Mouse (Mus musculus): ENCODE data around the gene Cklf.

Gene Cklf

GRCm38 (mm10) chr8:104250439-104251367 lies at the start of gene Cklf:
TSS of gene Cklf (plus strand) at chr8:104250861.
- DNase-seq (ENCODE audit: low spot score in 2 of 2): peak; percentile 78 to 86

GRCm38 (mm10) chr8:104201622-104202021 lies 49.0 kb upstream of the Cklf start:
- DNase-seq (ENCODE audit: low spot score in 2 of 2): no peak

GRCm38 (mm10) chr8:104202320-104202719 lies 48.3 kb upstream of the Cklf start:
- DNase-seq (ENCODE audit: low spot score in 2 of 2): no peak

GRCm38 (mm10) chr8:104205292-104205691 lies 45.4 kb upstream of the Cklf start:
- DNase-seq (ENCODE audit: low spot score in 2 of 2): no peak

GRCm38 (mm10) chr8:104217601-104218000 lies 33.1 kb upstream of the Cklf start:
- DNase-seq (ENCODE audit: low spot score in 2 of 2): no peak

GRCm38 (mm10) chr8:104219079-104219478 lies 31.6 kb upstream of the Cklf start:
- DNase-seq (ENCODE audit: low spot score in 2 of 2): peak; percentile 12 to 32

GRCm38 (mm10) chr8:104219806-104220205 lies 30.9 kb upstream of the Cklf start:
- peak; percentile 50 to 59 for DNase-seq (ENCODE audit: low spot score in 2 of 2)

- DNase-seq (ENCODE audit: low spot score in 2 of 2): no peak
Measured at GRCm38 (mm10) chr8:104227048-104227447, 23.6 kb upstream of the Cklf start.

- no peak for DNase-seq (ENCODE audit: low spot score in 2 of 2)
Measured at GRCm38 (mm10) chr8:104230377-104230776, 20.3 kb upstream of the Cklf start.

GRCm38 (mm10) chr8:104232039-104232438 lies 18.6 kb upstream of the Cklf start:
- no peak for DNase-seq (ENCODE audit: low spot score in 2 of 2)

GRCm38 (mm10) chr8:104232919-104233318 lies 17.7 kb upstream of the Cklf start:
- DNase-seq (ENCODE audit: low spot score in 2 of 2): no peak

GRCm38 (mm10) chr8:104234573-104234972 lies 16.1 kb upstream of the Cklf start:
- DNase-seq (ENCODE audit: low spot score in 2 of 2): no peak

- DNase-seq (ENCODE audit: low spot score in 2 of 2): peak in 1 of 2 experiments; percentile 24
Measured at GRCm38 (mm10) chr8:104239418-104239861, 11.2 kb upstream of the Cklf start.

GRCm38 (mm10) chr8:104242038-104242644 lies 8.5 kb upstream of the Cklf start:
- no peak for DNase-seq (ENCODE audit: low spot score in 2 of 2)

GRCm38 (mm10) chr8:104246621-104247020 lies 4.0 kb upstream of the Cklf start:
- no peak for DNase-seq (ENCODE audit: low spot score in 2 of 2)

GRCm38 (mm10) chr8:104247054-104247907 lies 3.4 kb upstream of the Cklf start:
- peak; percentile 19 to 64 for DNase-seq (ENCODE audit: low spot score in 2 of 2)

- peak in 1 of 2 experiments; percentile 14 for DNase-seq (ENCODE audit: low spot score in 2 of 2)
Measured at GRCm38 (mm10) chr8:104247908-104248275, 2.8 kb upstream of the Cklf start.

- DNase-seq (ENCODE audit: low spot score in 2 of 2): peak; percentile 75 to 82
Measured at GRCm38 (mm10) chr8:104248276-104248675, 2.4 kb upstream of the Cklf start, which contains the start of gene Tk2. TSS of gene Tk2 (minus strand) at chr8:104248558.

GRCm38 (mm10) chr8:104249442-104249996 lies 1.1 kb upstream of the Cklf start:
- DNase-seq (ENCODE audit: low spot score in 2 of 2): no peak

- no peak for DNase-seq (ENCODE audit: low spot score in 2 of 2)
Measured at GRCm38 (mm10) chr8:104251461-104251860, 800 bp downstream of the Cklf start.

GRCm38 (mm10) chr8:104253016-104253415 lies 2.4 kb downstream of the Cklf start:
- no peak for DNase-seq (ENCODE audit: low spot score in 2 of 2)

Measured in heart, adult 9 months (tissue).